In genomic region chr19:42903840-42904239, GRCm38 (mm10) we compare ENCODE assay signal across 23 mouse cellular contexts.
DNase-seq lines count a peak whose midpoint lies in the region; ATAC-seq lines count a peak whose summit lies in the region.
"Had no signal": no experiment of that assay in that cellular context is flagged by ENCODE, and none has a peak within 500 bp of the region (broad histone marks: within the 10 kb centered on the region; RNA-seq: fewer than 3 reads in every experiment).

No protein-coding gene starts in this region.

- no peaks in the 10 kb centered on the region for H3K9me3 ChIP-seq in forebrain, embryonic 15.5 days
- H3K9me3 ChIP-seq in forebrain, embryonic 10.5 days, result no peaks in the 10 kb centered on the region
- no peaks in the 10 kb centered on the region for H3K9me3 ChIP-seq in embryonic facial prominence, embryonic 12.5 days
- H3K9me3 ChIP-seq in hindbrain, embryonic 14.5 days (ENCODE audit: control insufficient read depth, low read length), result no peaks in the 10 kb centered on the region
- H3K9me3 ChIP-seq in midbrain, embryonic 16.5 days (replicated peaks; ENCODE audit: control insufficient read depth, low read length, poor library complexity, severe bottlenecking), result no peaks in the 10 kb centered on the region
- H3K9me3 ChIP-seq: G1E; limb, embryonic 12.5 days; liver, embryonic 12.5 days; megakaryocyte, embryonic 14.5 days had no signal

- H3K27ac ChIP-seq in forebrain, embryonic 15.5 days (replicated peaks), result no peak overlapping the region
- H3K27ac ChIP-seq in forebrain, embryonic 10.5 days, result no peak overlapping the region
- H3K27ac ChIP-seq in embryonic facial prominence, embryonic 12.5 days, result 0 out of 2 replicates have a peak overlapping the region, but pooled peaks have one; percentile 17
- H3K27ac ChIP-seq in hindbrain, embryonic 14.5 days, result 0 out of 2 replicates have a peak overlapping the region, but pooled peaks have one; percentile 15
- H3K27ac ChIP-seq in midbrain, embryonic 16.5 days (ENCODE audit: low read length), result peak overlapping the region; percentile 57; the same call in 1 of the 2 replicates
- H3K27ac ChIP-seq: liver, embryonic 12.5 days; stomach, postnatal 0 days had no signal

- no peak overlapping the region for H3K4me3 ChIP-seq in forebrain, embryonic 15.5 days
- no peak overlapping the region for H3K4me3 ChIP-seq in forebrain, embryonic 10.5 days
- H3K4me3 ChIP-seq in embryonic facial prominence, embryonic 12.5 days, result no peak overlapping the region
- H3K4me3 ChIP-seq in hindbrain, embryonic 14.5 days (replicated peaks; ENCODE audit: low read length), result no peak overlapping the region
- no peak overlapping the region for H3K4me3 ChIP-seq in midbrain, embryonic 16.5 days (ENCODE audit: low read depth, low read length)
- H3K4me3 ChIP-seq: erythroblast, embryonic 14.5 days; limb, embryonic 12.5 days; liver, embryonic 12.5 days; megakaryocyte, embryonic 14.5 days had no signal

- DNase-seq in forebrain, embryonic 10.5 days (ENCODE audit: extremely low spot score, low spot score), result no peak
- no peak for DNase-seq in hindbrain, embryonic 14.5 days (ENCODE audit: low spot score)
- no peak for DNase-seq in frontal cortex, postnatal 14 days (ENCODE audit: low spot score in 2 of 2)
- no peak for DNase-seq in heart, postnatal 25 days (ENCODE audit: low spot score)
- no peak for DNase-seq in testis, postnatal 14 days (ENCODE audit: low spot score)
- DNase-seq: adrenal gland, postnatal 25 days; cerebellum, adult 11-12 months; cerebellum, postnatal 25 days; heart, adult 18-20 months; heart, postnatal 4 days; kidney, adult 9 months; kidney, postnatal 36 days; lung, adult 2 months; right cerebral cortex, postnatal 4 days had no signal

- no peaks in the 10 kb centered on the region for H3K36me3 ChIP-seq in forebrain, embryonic 15.5 days
- H3K36me3 ChIP-seq in forebrain, embryonic 10.5 days (replicated peaks), result no peaks in the 10 kb centered on the region
- H3K36me3 ChIP-seq in embryonic facial prominence, embryonic 12.5 days, result no peaks in the 10 kb centered on the region
- H3K36me3 ChIP-seq in hindbrain, embryonic 14.5 days (replicated peaks; ENCODE audit: control insufficient read depth, insufficient read depth), result no peaks in the 10 kb centered on the region
- no peaks in the 10 kb centered on the region for H3K36me3 ChIP-seq in midbrain, embryonic 16.5 days (ENCODE audit: control insufficient read depth, insufficient read depth, low read length)
- H3K36me3 ChIP-seq: G1E; limb, embryonic 12.5 days; liver, embryonic 12.5 days had no signal

- no peak overlapping the region for H3K4me2 ChIP-seq in forebrain, embryonic 15.5 days (replicated peaks)
- H3K4me2 ChIP-seq in embryonic facial prominence, embryonic 12.5 days (replicated peaks), result no peak overlapping the region
- no peak overlapping the region for H3K4me2 ChIP-seq in hindbrain, embryonic 14.5 days (replicated peaks)
- H3K4me2 ChIP-seq in midbrain, embryonic 16.5 days (ENCODE audit: low read length), result no peak overlapping the region
- H3K4me2 ChIP-seq: limb, embryonic 12.5 days; liver, embryonic 12.5 days had no signal

- 56% methylated on average over 6 of the region's 6 CpGs for WGBS in forebrain, embryonic 15.5 days
- 86% methylated on average over 6 of the region's 6 CpGs for WGBS in forebrain, embryonic 10.5 days
- WGBS in embryonic facial prominence, embryonic 12.5 days, result 81% methylated on average over 6 of the region's 6 CpGs
- WGBS in hindbrain, embryonic 14.5 days, result 35% methylated on average over 6 of the region's 6 CpGs
- WGBS in midbrain, embryonic 16.5 days, result 43% methylated on average over 6 of the region's 6 CpGs

- peaks cover 25% of the 10 kb centered on the region for H3K4me1 ChIP-seq in forebrain, embryonic 15.5 days
- peaks cover 34% of the 10 kb centered on the region for H3K4me1 ChIP-seq in forebrain, embryonic 10.5 days
- peaks cover 11% of the 10 kb centered on the region; the same call in 1 of the 2 replicates for H3K4me1 ChIP-seq in embryonic facial prominence, embryonic 12.5 days
- peaks cover 18% of the 10 kb centered on the region for H3K4me1 ChIP-seq in hindbrain, embryonic 14.5 days (replicated peaks; ENCODE audit: control insufficient read depth, insufficient read depth, low read length)
- peaks cover 20% of the 10 kb centered on the region for H3K4me1 ChIP-seq in midbrain, embryonic 16.5 days (ENCODE audit: control insufficient read depth, insufficient read depth, low read length)
- H3K4me1 ChIP-seq: liver, embryonic 12.5 days had no signal

- intact Hi-C loops in heart, postnatal 25 days (cut with DNase I), result no loop called here

- H3K27me3 ChIP-seq in forebrain, embryonic 15.5 days, result no peaks in the 10 kb centered on the region
- no peaks in the 10 kb centered on the region for H3K27me3 ChIP-seq in forebrain, embryonic 10.5 days (ENCODE audit: poor library complexity, severe bottlenecking)
- H3K27me3 ChIP-seq in embryonic facial prominence, embryonic 12.5 days, result no peaks in the 10 kb centered on the region
- no peaks in the 10 kb centered on the region for H3K27me3 ChIP-seq in hindbrain, embryonic 14.5 days (ENCODE audit: control insufficient read depth, insufficient read depth, low read length)
- H3K27me3 ChIP-seq in midbrain, embryonic 16.5 days (ENCODE audit: control insufficient read depth, insufficient read depth, low read depth, low read length), result no peaks in the 10 kb centered on the region
- H3K27me3 ChIP-seq: limb, embryonic 12.5 days; liver, embryonic 12.5 days had no signal

- ATAC-seq in forebrain, embryonic 15.5 days (replicated peaks), result 0 out of 2 replicates have a peak, but pooled peaks have one; percentile 14
- ATAC-seq in embryonic facial prominence, embryonic 12.5 days (ENCODE audit: insufficient number of reproducible peaks, insufficient read depth, low FRiP score, low TSS enrichment), result 0 out of 2 replicates have a peak, but pooled peaks have one; percentile 22
- ATAC-seq in hindbrain, embryonic 14.5 days (ENCODE audit: low FRiP score), result peak; percentile 27; the same call in 1 of the 2 replicates
- peak; percentile 40 for ATAC-seq in midbrain, embryonic 16.5 days
- ATAC-seq: liver, embryonic 12.5 days had no signal

- no peak overlapping the region for H3K9ac ChIP-seq in forebrain, embryonic 15.5 days (replicated peaks)
- no peak overlapping the region for H3K9ac ChIP-seq in embryonic facial prominence, embryonic 12.5 days
- no peak overlapping the region for H3K9ac ChIP-seq in hindbrain, embryonic 14.5 days
- no peak overlapping the region for H3K9ac ChIP-seq in midbrain, embryonic 16.5 days (ENCODE audit: low read depth, low read length)
- H3K9ac ChIP-seq: limb, embryonic 12.5 days; liver, embryonic 12.5 days had no signal

Comparison
In these comparisons a context has a peak if more than half of its experiments do, and no peak if none do; other contexts are left out.
1. H3K27ac ChIP-seq: peak in embryonic facial prominence, embryonic 12.5 days (single experiment), hindbrain, embryonic 14.5 days (single experiment) and midbrain, embryonic 16.5 days (single experiment); none in forebrain, embryonic 15.5 days (single experiment) and forebrain, embryonic 10.5 days (single experiment).
2. Peak in every context shown above with its lines, with median percentiles within 50 percentile points of each other: ATAC-seq.